Mouse (Mus musculus) CH12.LX (cell line): ENCODE results near the gene Lin28b.

Source experiments
- BHLHE40 ChIP-seq: IDR thresholded peaks from 2 replicates; pipeline ENCODE4 v1.6.1; 2011; ENCODE audit warnings: mild to moderate bottlenecking, low read depth, low read length, improper control_type of control experiment
- CTCF ChIP-seq, 2 experiments: IDR thresholded peaks in 1 of 2; conservative IDR thresholded peaks in 1 of 2; 2 replicates each; pipeline ENCODE4 v1.5.1; 2011 to 2012; ENCODE audit warnings: low read depth in 2 of 2, low read length in 2 of 2, improper control_type of control experiment in 1 of 2, inconsistent platforms in 1 of 2, mild to moderate bottlenecking in 1 of 2, moderate library complexity in 1 of 2
- ELF1 ChIP-seq: IDR thresholded peaks from 2 replicates; pipeline ENCODE4 v1.6.1; 2014; ENCODE audit warnings: low read depth, mild to moderate bottlenecking, inconsistent platforms, low read length, improper control_type of control experiment
- ETS1 ChIP-seq: conservative IDR thresholded peaks from 2 replicates; pipeline ENCODE4 v1.6.1; 2012; ENCODE audit warnings: low read depth, mild to moderate bottlenecking, inconsistent platforms, low read length, improper control_type of control experiment, moderate library complexity
- HCFC1 ChIP-seq: IDR thresholded peaks from 2 replicates; pipeline ENCODE4 v1.6.1; 2012; ENCODE audit warnings: low read depth, mild to moderate bottlenecking, inconsistent platforms, low read length, improper control_type of control experiment
- MAX ChIP-seq: IDR thresholded peaks from 2 replicates; pipeline ENCODE4 v1.6.1; 2011; ENCODE audit warnings: low read length, improper control_type of control experiment
- MXI1 ChIP-seq: IDR thresholded peaks from 2 replicates; pipeline ENCODE4 v1.6.1; 2011; ENCODE audit warnings: mild to moderate bottlenecking, low read depth, low read length, improper control_type of control experiment
- MYC ChIP-seq: IDR thresholded peaks from 2 replicates; pipeline ENCODE4 v1.6.1; 2011; ENCODE audit warnings: low read depth, mild to moderate bottlenecking, improper control_type of control experiment, low read length
- POLR2A ChIP-seq: IDR thresholded peaks from 2 replicates; pipeline ENCODE4 v1.6.1; 2011; ENCODE audit warnings: low read depth, mild to moderate bottlenecking, improper control_type of control experiment, low read length
- POLR2AphosphoS2 ChIP-seq: IDR thresholded peaks from 2 replicates; pipeline ENCODE4 v1.6.1; 2011; ENCODE audit warnings: low read depth, low read length, improper control_type of control experiment
- RAD21 ChIP-seq: IDR thresholded peaks from 2 replicates; pipeline ENCODE4 v1.6.1; 2011; ENCODE audit warnings: low read depth, mild to moderate bottlenecking, low read length, improper control_type of control experiment, moderate library complexity
- USF1 ChIP-seq: IDR thresholded peaks from 2 replicates; pipeline ENCODE4 v1.6.1; 2014; ENCODE audit warnings: low read depth, mild to moderate bottlenecking, inconsistent platforms, low read length, improper control_type of control experiment
- ZC3H11A ChIP-seq: IDR thresholded peaks from 2 replicates; pipeline ENCODE4 v1.6.1; 2012; ENCODE audit warnings: low read depth, mild to moderate bottlenecking, inconsistent platforms, low read length, improper control_type of control experiment

GRCm38 (mm10) chr10:45369639-45370038, 116.6 kb downstream of the Lin28b start:
- no peak for TF ChIP-seq ETS1
- no peak for TF ChIP-seq MAX
- TF ChIP-seq POLR2AphosphoS2 = no peak
- TF ChIP-seq CTCF (conservative IDR thresholded peaks at IDR 0.05 in 1 of 2, IDR thresholded peaks at IDR 0.05 in 1 of 2; ENCODE audit: low read depth in 2 of 2, low read length in 2 of 2) = no peak
- TF ChIP-seq ELF1 = no peak
- no peak for TF ChIP-seq USF1
- TF ChIP-seq BHLHE40 = no peak
- no peak for TF ChIP-seq POLR2A
- no peak for TF ChIP-seq RAD21
- no peak for TF ChIP-seq ZC3H11A
- TF ChIP-seq MYC = no peak
- TF ChIP-seq MXI1 = no peak
- no peak for TF ChIP-seq HCFC1
